Mouse (Mus musculus): ENCODE results near the gene Rnf215. TPM values are rescaled to one million over a fixed set of nuclear protein-coding genes. Genes with fewer than 3 reads are reported as not detected.
"Not testable (repeated sequence)": the region's sequence is repeated elsewhere in the genome, so short reads cannot be mapped to it uniquely, and the experiment has no call there.

Gene Rnf215
- polyA plus RNA-seq, 1 experiment: 4.5 TPM

DNA sequence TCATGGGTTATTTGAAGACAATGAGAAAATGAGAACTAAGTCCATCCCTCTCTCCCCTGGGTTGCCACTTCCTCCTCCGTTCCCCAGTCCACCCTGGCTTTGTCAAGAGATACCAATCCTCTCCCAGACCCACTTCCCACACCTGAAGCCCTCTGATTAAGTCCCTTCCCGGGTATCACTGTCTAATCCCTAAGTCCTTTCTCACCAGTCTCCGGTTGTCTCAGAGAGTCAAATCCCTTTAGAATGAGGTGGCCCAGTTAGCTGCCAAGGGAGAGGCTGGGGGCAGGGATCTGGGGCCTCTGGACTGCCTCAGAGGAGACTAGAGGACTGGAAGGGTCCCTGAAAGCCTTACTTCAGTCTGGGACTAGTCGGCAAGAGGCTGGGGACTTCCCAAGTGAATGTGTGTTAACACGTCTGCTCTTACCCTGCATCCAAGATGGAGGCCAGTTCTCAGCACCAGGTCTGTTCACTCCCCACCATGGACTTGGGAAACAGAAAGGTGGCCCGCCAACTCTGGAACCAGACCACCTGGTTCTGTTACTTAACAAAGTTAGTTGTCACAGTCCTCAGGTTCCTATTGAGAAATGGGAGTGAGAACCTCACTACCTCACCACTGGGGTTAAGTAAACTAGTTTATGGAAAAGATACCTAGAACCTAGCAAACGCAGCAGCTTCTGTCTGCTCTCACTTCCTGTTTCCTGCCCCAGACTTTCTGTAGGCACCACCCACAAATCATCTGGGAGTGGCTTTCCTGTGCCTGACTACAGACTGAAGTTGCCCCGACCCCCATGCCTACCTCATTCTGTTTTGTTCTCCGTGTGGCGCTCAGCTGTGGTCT is 12.0 kb upstream of the Rnf215 start, which contains the start of gene Sec14l2:
Sec14l2 (minus strand) TSS at position 674 of the 838 bp plus-strand sequence.
- TF ChIP-seq POLR2A (IDR thresholded peaks at IDR 0.05; ENCODE audit: control insufficient read depth, low read depth, low read length): no peak
- TF ChIP-seq CTCF (IDR thresholded peaks at IDR 0.05; ENCODE audit: control insufficient read depth, insufficient read depth, insufficient replicate concordance, low read depth, low read length): no peak
- Histone ChIP-seq H3K36me3 (ENCODE audit: control insufficient read depth, insufficient read depth, low read length) (no peaks in the 10 kb centered on the region), H3K27me3 (ENCODE audit: control insufficient read depth, insufficient read depth, low read length) (no peaks in the 10 kb centered on the region), H3K27ac (ENCODE audit: control insufficient read depth, insufficient read depth, low read depth, low read length) (no peak within 1 kb of the TSS), H3K4me1 (ENCODE audit: control insufficient read depth, insufficient read depth, low read length) (no peaks in the 10 kb centered on the region; the same call in 1 of the 2 replicates), H3K4me3 (ENCODE audit: control insufficient read depth, low read depth, low read length) (no peak within 1 kb of the TSS)

GRCm38 (mm10) chr11:4123922-4124321 is 11.1 kb upstream of the Rnf215 start:
- Histone ChIP-seq H3K27me3 (ENCODE audit: control insufficient read depth, insufficient read depth, low read length) (no peaks in the 10 kb centered on the region), H3K4me1 (ENCODE audit: control insufficient read depth, insufficient read depth, low read length) (no peaks in the 10 kb centered on the region; the same call in 1 of the 2 replicates), H3K36me3 (ENCODE audit: control insufficient read depth, insufficient read depth, low read length) (no peaks in the 10 kb centered on the region), H3K27ac (ENCODE audit: control insufficient read depth, insufficient read depth, low read depth, low read length) (no peak overlapping the region), H3K4me3 (ENCODE audit: control insufficient read depth, low read depth, low read length) (no peak overlapping the region)
- no peak for TF ChIP-seq POLR2A (IDR thresholded peaks at IDR 0.05; ENCODE audit: control insufficient read depth, low read depth, low read length)
- peak; percentile 79; the same call in 1 of the 2 replicates for TF ChIP-seq CTCF (IDR thresholded peaks at IDR 0.05; ENCODE audit: control insufficient read depth, insufficient read depth, insufficient replicate concordance, low read depth, low read length)

DNA sequence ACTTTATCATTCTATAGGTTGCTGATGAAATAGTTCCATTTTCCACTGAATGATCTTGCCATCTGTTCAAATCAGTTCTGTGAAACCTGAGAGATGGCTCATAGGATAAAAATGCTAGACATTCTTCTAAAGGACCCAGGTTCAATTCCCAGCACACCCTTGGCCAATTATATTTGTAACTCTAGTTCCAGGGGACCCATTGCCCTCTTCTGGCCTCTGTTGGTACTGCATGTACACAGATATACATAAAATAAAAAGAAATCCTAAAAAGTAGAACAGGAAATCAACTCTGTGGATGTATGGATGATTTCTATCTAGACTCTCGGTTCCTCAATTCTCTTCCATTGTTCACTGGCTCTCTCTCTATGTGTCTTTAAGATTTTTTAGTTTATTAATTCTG is 7.9 kb upstream of the Rnf215 start:
- TF ChIP-seq CTCF (IDR thresholded peaks at IDR 0.05; ENCODE audit: control insufficient read depth, insufficient read depth, insufficient replicate concordance, low read depth, low read length): no peak
- no peak for TF ChIP-seq POLR2A (IDR thresholded peaks at IDR 0.05; ENCODE audit: control insufficient read depth, low read depth, low read length)
- H3K4me3 ChIP-seq (ENCODE audit: control insufficient read depth, low read depth, low read length): no peak overlapping the region
- H3K27ac ChIP-seq (ENCODE audit: control insufficient read depth, insufficient read depth, low read depth, low read length): no peak overlapping the region
- H3K27me3 ChIP-seq (ENCODE audit: control insufficient read depth, insufficient read depth, low read length): no peaks in the 10 kb centered on the region
- no peaks in the 10 kb centered on the region for H3K36me3 ChIP-seq (ENCODE audit: control insufficient read depth, insufficient read depth, low read length)
- no peaks in the 10 kb centered on the region; the same call in 1 of the 2 replicates for H3K4me1 ChIP-seq (ENCODE audit: control insufficient read depth, insufficient read depth, low read length)

- H3K27me3 ChIP-seq (ENCODE audit: control insufficient read depth, insufficient read depth, low read length); H3K36me3 ChIP-seq (ENCODE audit: control insufficient read depth, insufficient read depth, low read length); H3K4me3 ChIP-seq (ENCODE audit: control insufficient read depth, low read depth, low read length); H3K4me1 ChIP-seq (ENCODE audit: control insufficient read depth, insufficient read depth, low read length); H3K27ac ChIP-seq (ENCODE audit: control insufficient read depth, insufficient read depth, low read depth, low read length): not testable (repeated sequence)
Observed at GRCm38 (mm10) chr11:4128461-4128860, 6.5 kb upstream of the Rnf215 start.

- Histone ChIP-seq H3K4me1 (ENCODE audit: control insufficient read depth, insufficient read depth, low read length) (peaks cover 10% of the 10 kb centered on the region), H3K36me3 (ENCODE audit: control insufficient read depth, insufficient read depth, low read length) (no peaks in the 10 kb centered on the region), H3K27ac (ENCODE audit: control insufficient read depth, insufficient read depth, low read depth, low read length) (no peak overlapping the region), H3K27me3 (ENCODE audit: control insufficient read depth, insufficient read depth, low read length) (no peaks in the 10 kb centered on the region), H3K4me3 (ENCODE audit: control insufficient read depth, low read depth, low read length) (no peak overlapping the region)
- peak; percentile 62; the same call in 1 of the 2 replicates for TF ChIP-seq CTCF (IDR thresholded peaks at IDR 0.05; ENCODE audit: control insufficient read depth, insufficient read depth, insufficient replicate concordance, low read depth, low read length)
- TF ChIP-seq POLR2A (IDR thresholded peaks at IDR 0.05; ENCODE audit: control insufficient read depth, low read depth, low read length): no peak
Observed at GRCm38 (mm10) chr11:4133450-4133849, 1.6 kb upstream of the Rnf215 start.

- peaks cover 10% of the 10 kb centered on the region for H3K4me1 ChIP-seq (ENCODE audit: control insufficient read depth, insufficient read depth, low read length)
- H3K4me3 ChIP-seq (ENCODE audit: control insufficient read depth, low read depth, low read length): peak overlapping the region; percentile 64
- TF ChIP-seq POLR2A (IDR thresholded peaks at IDR 0.05; ENCODE audit: control insufficient read depth, low read depth, low read length) (0 out of 2 replicates have a peak, but pooled peaks have one; percentile 18), CTCF (IDR thresholded peaks at IDR 0.05; ENCODE audit: control insufficient read depth, insufficient read depth, insufficient replicate concordance, low read depth, low read length) (no peak)
- H3K36me3 ChIP-seq (ENCODE audit: control insufficient read depth, insufficient read depth, low read length): no peaks in the 10 kb centered on the region
- no peaks in the 10 kb centered on the region for H3K27me3 ChIP-seq (ENCODE audit: control insufficient read depth, insufficient read depth, low read length)
- H3K27ac ChIP-seq (ENCODE audit: control insufficient read depth, insufficient read depth, low read depth, low read length): no peak overlapping the region
Observed at GRCm38 (mm10) chr11:4134400-4134799, 602 bp upstream of the Rnf215 start.

DNA sequence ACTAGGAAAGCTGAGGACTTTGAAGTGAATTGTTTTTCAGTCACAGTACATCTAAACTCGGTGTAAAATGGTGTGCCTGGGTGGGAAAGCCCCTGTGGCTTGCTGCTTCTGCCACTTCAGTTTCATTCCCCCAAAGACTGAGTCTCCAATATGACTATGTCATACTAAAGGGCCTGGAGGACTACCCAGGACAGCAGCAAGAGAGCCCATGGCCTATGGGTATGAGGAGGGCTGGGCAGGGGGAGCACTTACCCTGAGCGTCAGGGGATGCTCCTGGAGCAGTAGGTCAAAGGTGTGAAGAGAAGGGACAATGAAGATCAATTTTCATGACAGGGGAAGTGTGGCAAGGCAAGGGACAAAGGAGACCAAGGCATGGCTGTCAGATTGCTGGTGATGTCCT is 4.0 kb downstream of the Rnf215 start:
- Histone ChIP-seq H3K36me3 (ENCODE audit: control insufficient read depth, insufficient read depth, low read length) (peaks cover 1% of the 10 kb centered on the region), H3K4me3 (ENCODE audit: control insufficient read depth, low read depth, low read length) (no peak overlapping the region), H3K27me3 (ENCODE audit: control insufficient read depth, insufficient read depth, low read length) (no peaks in the 10 kb centered on the region), H3K4me1 (ENCODE audit: control insufficient read depth, insufficient read depth, low read length) (peaks cover 10% of the 10 kb centered on the region), H3K27ac (ENCODE audit: control insufficient read depth, insufficient read depth, low read depth, low read length) (no peak overlapping the region)
- TF ChIP-seq POLR2A (IDR thresholded peaks at IDR 0.05; ENCODE audit: control insufficient read depth, low read depth, low read length): no peak
- TF ChIP-seq CTCF (IDR thresholded peaks at IDR 0.05; ENCODE audit: control insufficient read depth, insufficient read depth, insufficient replicate concordance, low read depth, low read length): no peak
